Mouse (Mus musculus) spleen, adult 2 months (tissue): ENCODE results near the gene Fbxo42.

ENCODE experiments used
- CTCF ChIP-seq: fragments of 200-500 bp; IDR thresholded peaks from 2 replicates; pipeline ENCODE4 v1.5.1; 2011; ENCODE audit warnings: mild to moderate bottlenecking, inconsistent platforms; ENCODE audit not compliant: insufficient read depth, insufficient read length, insufficient replicate concordance; ENCODE audit errors: extremely low read depth
- POLR2A ChIP-seq: fragments of 200-500 bp; IDR thresholded peaks from 2 replicates; pipeline ENCODE4 v1.6.1; 2011; ENCODE audit warnings: low read depth, low read length, inconsistent platforms

- TF ChIP-seq POLR2A: no peak
- TF ChIP-seq CTCF: no peak
These were observed 11.4 kb downstream of the Fbxo42 start for GRCm38 (mm10) chr4:141159093-141159492.
